Mouse (Mus musculus) lung, adult 2 months (tissue): ENCODE data around the gene Pi4kb. TPM values are rescaled to one million over a fixed set of nuclear protein-coding genes. Genes with fewer than 3 reads are reported as not detected.
"Not testable (repeated sequence)": the region's sequence is repeated elsewhere in the genome, so short reads cannot be mapped to it uniquely, and the experiment has no call there.

ENCODE experiments used
- DNase-seq: peaks from one replicate; pipeline ENCODE4 v3.0.0; 2022
- H3K4me1 ChIP-seq: fragments of 200-500 bp; 2 replicates; pipeline ENCODE4 v1.6.1; 2011; ENCODE audit warnings: low read length; ENCODE audit not compliant: control insufficient read depth, insufficient read depth
- H3K4me3 ChIP-seq: fragments of 200-500 bp; replicated peaks from 2 replicates; pipeline ENCODE3; 2011; ENCODE audit warnings: low read depth, mild to moderate bottlenecking, control low read depth, low read length; ENCODE audit errors: extremely low read depth
- CTCF ChIP-seq: fragments of 200-500 bp; IDR thresholded peaks from 2 replicates; pipeline ENCODE4 v1.5.1; 2011; ENCODE audit warnings: mild to moderate bottlenecking, low read length, control low read depth; ENCODE audit not compliant: insufficient read depth
- POLR2A ChIP-seq: fragments of 200-500 bp; IDR thresholded peaks from 2 replicates; pipeline ENCODE4 v1.6.1; 2011; ENCODE audit warnings: low read depth, mild to moderate bottlenecking, control low read depth, low read length, borderline replicate concordance; ENCODE audit errors: extremely low read depth
- WGBS: fragments of 180-500 bp; shearing (Covaris S2); methylation state at CpG from one replicate; pipeline ENCODE4 v1.1.7; 2018; 5-methylcytosine and 5-hydroxymethylcytosine counted together
- polyA plus RNA-seq: library from polyadenylated mRNA; depleted of rRNA; stranded (reverse); fragments of >200 nt; gene quantifications from 2 replicates; pipeline ENCODE4 v1.2.3, GENCODE M21; 2012

Pi4kb gene
- polyA plus RNA-seq, 1 experiment = 38.1 TPM

GRCm38 (mm10) chr3:95015891-95016531 is 41.5 kb downstream of the Pi4kb start:
- DNase-seq = peak; percentile 96
- peaks cover 7% of the 10 kb centered on the region; the same call in 1 of the 2 replicates for H3K4me1 ChIP-seq
- under 1% methylated on average over 40 of the region's 40 CpGs for WGBS
- H3K4me3 ChIP-seq = peak overlapping the region; percentile 89
- peak; percentile 35; the same call in 1 of the 2 replicates for TF ChIP-seq POLR2A
- no peak for TF ChIP-seq CTCF

DNA sequence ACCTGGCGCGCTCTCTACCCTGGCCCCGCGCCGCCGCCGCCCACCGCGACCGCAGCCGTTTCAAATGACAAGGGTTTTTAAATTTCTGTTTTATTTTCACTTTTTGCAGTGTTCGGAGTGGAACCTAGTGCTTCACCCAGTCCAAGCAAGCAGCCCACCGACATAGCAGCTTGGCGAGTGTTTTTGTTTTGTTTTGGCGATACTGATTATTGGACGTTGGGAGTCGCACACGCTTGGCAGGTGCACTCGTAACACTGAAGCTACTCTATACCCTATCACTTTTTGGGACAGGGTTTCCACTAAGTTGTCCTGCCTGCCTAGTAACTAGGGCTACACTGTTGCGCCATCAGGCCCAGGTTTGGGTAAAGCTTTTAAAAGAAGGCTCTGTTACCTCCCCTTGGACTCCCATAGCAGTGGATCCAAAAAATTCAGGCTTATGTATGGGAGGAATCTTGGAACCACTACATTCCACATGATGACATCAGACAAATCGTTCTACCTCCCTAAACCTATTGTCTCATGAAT is 42.1 kb downstream of the Pi4kb start:
- no peak for DNase-seq
- TF ChIP-seq CTCF (no peak), POLR2A (no peak)
- 3% methylated on average over 21 of the region's 21 CpGs for WGBS
- peak overlapping the region; percentile 89 for H3K4me3 ChIP-seq
- H3K4me1 ChIP-seq = peaks cover 7% of the 10 kb centered on the region; the same call in 1 of the 2 replicates

DNA sequence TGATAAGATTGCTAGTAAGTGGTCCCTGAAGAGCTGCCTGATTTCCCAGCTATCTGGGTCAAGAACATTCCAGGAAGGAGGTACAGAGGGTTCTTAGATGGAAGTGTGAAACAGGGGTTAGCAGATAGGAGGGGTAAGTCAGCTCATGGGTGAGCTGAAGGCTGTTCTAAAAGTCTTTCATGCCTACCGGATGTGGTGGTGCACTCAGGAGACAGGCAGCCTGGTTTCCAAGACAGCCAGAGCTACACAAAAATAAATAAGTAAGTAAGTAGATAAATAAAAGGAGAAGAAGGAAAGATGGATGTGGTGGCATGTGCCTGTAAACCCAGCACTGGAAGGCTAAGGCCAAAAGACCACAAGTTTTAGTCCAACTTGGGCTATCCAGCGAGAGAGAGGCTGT is 44.2 kb downstream of the Pi4kb start:
- no peak for DNase-seq
- H3K4me3 ChIP-seq = no peak overlapping the region
- TF ChIP-seq CTCF (no peak), POLR2A (no peak)
- 0 out of 2 replicates have a peak, but pooled peaks cover 5% of the 10 kb centered on the region for H3K4me1 ChIP-seq
- WGBS = 69% methylated on average over 2 of the region's 2 CpGs

- not testable (repeated sequence) for DNase-seq, H3K4me1 ChIP-seq, H3K4me3 ChIP-seq
- 91% methylated on average over 5 of the region's 5 CpGs for WGBS
Measured at GRCm38 (mm10) chr3:95020956-95021355, 46.4 kb downstream of the Pi4kb start.

DNA sequence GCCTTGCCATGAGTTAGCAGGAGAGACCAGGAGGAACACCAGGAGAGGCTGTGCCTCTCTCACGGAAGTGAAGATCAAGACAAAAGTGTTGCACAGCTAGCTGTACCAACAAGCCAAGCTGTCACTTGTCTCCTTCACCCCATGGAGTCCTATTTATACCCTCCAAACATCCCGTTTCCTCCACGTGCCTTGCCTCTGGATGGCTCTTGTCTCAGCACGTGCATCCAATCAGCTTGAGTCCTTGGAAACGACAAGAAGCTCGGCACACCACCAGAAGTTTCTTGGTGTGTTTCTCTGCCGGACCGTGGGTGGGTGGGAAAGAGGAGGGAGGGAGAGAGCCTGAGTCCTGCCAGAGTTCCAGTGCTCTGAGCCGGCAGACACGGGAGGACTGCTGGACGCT is 50.0 kb downstream of the Pi4kb start:
- whole genome bisulfite sequencing = 7% methylated on average over 11 of the region's 11 CpGs
- peak; percentile 44 for DNase-seq
- H3K4me1 ChIP-seq = peaks cover 8% of the 10 kb centered on the region
- H3K4me3 ChIP-seq = peak overlapping the region; percentile 33
- TF ChIP-seq CTCF (no peak), POLR2A (peak; percentile 49; the same call in 1 of the 2 replicates)

DNA sequence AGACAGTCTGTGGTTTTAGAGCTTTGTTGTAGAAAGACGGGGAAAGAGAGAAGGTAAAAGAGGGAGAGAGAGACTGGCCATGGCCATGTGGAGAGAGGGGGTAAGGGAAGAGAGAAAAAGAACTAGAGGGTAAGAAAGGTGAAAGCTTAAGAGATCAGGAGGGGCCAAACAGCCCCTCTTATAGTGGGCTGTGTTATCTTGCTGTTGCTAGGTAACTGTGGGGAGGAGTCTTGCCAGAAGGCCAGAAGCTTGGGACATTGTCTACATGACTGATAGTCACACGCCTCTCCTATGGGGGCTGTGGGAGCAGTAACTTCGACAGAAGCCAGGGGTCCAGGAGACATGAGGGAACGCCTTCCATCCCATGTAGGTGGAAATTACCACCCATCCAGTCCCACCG is 50.7 kb downstream of the Pi4kb start:
- 42% methylated on average over 5 of the region's 5 CpGs for WGBS
- Histone ChIP-seq H3K4me1 (peaks cover 8% of the 10 kb centered on the region), H3K4me3 (no peak overlapping the region)
- TF ChIP-seq POLR2A = no peak
- TF ChIP-seq CTCF = no peak
- DNase-seq = no peak

GRCm38 (mm10) chr3:95027057-95027645 is 52.6 kb downstream of the Pi4kb start:
- 61% methylated on average over 5 of the region's 5 CpGs for WGBS

GRCm38 (mm10) chr3:95027701-95028100 is 53.2 kb downstream of the Pi4kb start:
- H3K4me1 ChIP-seq = peaks cover 8% of the 10 kb centered on the region
- DNase-seq = no peak
- no peak overlapping the region for H3K4me3 ChIP-seq
- 34% methylated on average over 5 of the region's 5 CpGs for whole genome bisulfite sequencing
- TF ChIP-seq CTCF (no peak), POLR2A (peak; percentile 18; the same call in 1 of the 2 replicates)

More at GRCm38 (mm10) chr3:95027057-95027645, 52.6 kb downstream of the Pi4kb start:
- no peak overlapping the region for H3K4me3 ChIP-seq
- peaks cover 8% of the 10 kb centered on the region for H3K4me1 ChIP-seq
- no peak for TF ChIP-seq POLR2A
- TF ChIP-seq CTCF = no peak
- no peak for DNase-seq

GRCm38 (mm10) chr3:95028603-95029002 is 54.1 kb downstream of the Pi4kb start:
- no peak overlapping the region for H3K4me3 ChIP-seq
- TF ChIP-seq CTCF = no peak
- TF ChIP-seq POLR2A = no peak
- no peak for DNase-seq

GRCm38 (mm10) chr3:95029291-95029827 is 54.8 kb downstream of the Pi4kb start:
- 69% methylated on average over 3 of the region's 3 CpGs for WGBS
- H3K4me3 ChIP-seq, H3K4me1 ChIP-seq, DNase-seq: not testable (repeated sequence)

More at GRCm38 (mm10) chr3:95028603-95029002, 54.1 kb downstream of the Pi4kb start:
- H3K4me1 ChIP-seq = peaks cover 8% of the 10 kb centered on the region
- WGBS = 52% methylated on average over 3 of the region's 3 CpGs

- H3K4me3 ChIP-seq = no peak overlapping the region
- no peak for DNase-seq
- WGBS = 54% methylated on average over 3 of the region's 3 CpGs
- peaks cover 6% of the 10 kb centered on the region; the same call in 1 of the 2 replicates for H3K4me1 ChIP-seq
- TF ChIP-seq CTCF = no peak
- TF ChIP-seq POLR2A = no peak
Measured at GRCm38 (mm10) chr3:95029953-95030352, 55.4 kb downstream of the Pi4kb start.
